Mouse (Mus musculus): ENCODE data around the gene Zfp524. TPM values are rescaled to one million over a fixed set of nuclear protein-coding genes. Genes with fewer than 3 reads are reported as not detected.
A peak's percentile ranks its signal among the peaks of the same experiment; 100 is the strongest.

Gene Zfp524
- polyA plus RNA-seq, 1 experiment from 2014 or later: 9.1 TPM

DNA sequence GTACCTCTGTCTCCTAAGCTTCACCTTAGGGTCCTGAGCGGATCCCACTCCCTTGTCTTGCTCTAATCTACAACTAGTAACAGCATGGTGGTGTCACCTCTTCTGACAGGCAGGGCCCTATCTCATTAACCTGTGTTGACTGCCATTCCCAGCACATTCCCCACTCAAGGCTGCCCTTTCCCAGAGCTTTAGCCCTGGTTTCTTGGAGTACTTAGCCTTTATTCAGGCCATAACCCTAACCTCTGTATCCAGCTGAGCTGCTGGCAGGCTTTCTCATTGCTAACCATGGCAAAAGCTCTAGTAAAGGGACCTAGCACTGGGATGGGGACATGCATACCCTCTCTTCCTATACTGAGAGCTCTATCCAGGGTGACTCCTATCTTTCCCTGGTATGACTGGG is 44.4 kb downstream of the Zfp524 start:
- Histone ChIP-seq H3K4me3 (ENCODE audit: low read depth, low read length) (no peak overlapping the region), H3K4me2 (ENCODE audit: low read depth, low read length) (no peak overlapping the region), H3K4me1 (ENCODE audit: insufficient read depth) (peaks cover 16% of the 10 kb centered on the region), H3K9me3 (ENCODE audit: low read length) (no peaks in the 10 kb centered on the region), H3K27ac (ENCODE audit: low read depth) (no peak overlapping the region), H3K27me3 (ENCODE audit: insufficient read depth, low read length) (peaks cover 42% of the 10 kb centered on the region), H3K36me3 (replicated peaks; ENCODE audit: insufficient read depth, low read length) (no peaks in the 10 kb centered on the region), H3K9ac (replicated peaks) (no peak overlapping the region)
- ATAC-seq (no peak), DNase-seq (no peak)
- no peak for TF ChIP-seq CTCF (IDR thresholded peaks at IDR 0.05; ENCODE audit: low read depth)
- no peak for TF ChIP-seq EP300 (IDR thresholded peaks at IDR 0.05; ENCODE audit: low read depth)
- 83% methylated on average over 1 of the region's 1 CpGs for WGBS (ENCODE audit: insufficient replicate concordance)

DNA sequence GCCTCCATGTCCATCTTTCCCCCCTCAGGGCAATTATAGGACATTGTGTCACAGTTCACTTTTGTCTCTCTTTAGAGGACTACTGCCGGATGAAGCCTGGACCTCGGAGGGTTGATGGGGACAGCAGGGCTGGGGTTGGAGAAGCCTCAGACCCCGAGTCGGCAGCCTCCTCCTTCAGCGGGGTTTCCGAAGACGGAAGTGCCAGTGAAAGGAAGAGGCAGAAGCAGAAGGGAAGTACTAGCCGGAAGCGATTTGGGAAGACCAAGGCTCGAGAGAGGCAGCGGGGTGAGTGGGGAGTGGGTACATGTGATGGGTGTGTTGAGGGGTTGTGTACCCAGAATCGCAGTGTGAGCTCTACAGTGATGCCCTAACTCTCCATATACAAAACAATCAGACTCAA is 45.2 kb downstream of the Zfp524 start:
- H3K4me1 ChIP-seq (ENCODE audit: insufficient read depth): peaks cover 23% of the 10 kb centered on the region
- H3K27ac ChIP-seq (ENCODE audit: low read depth): no peak overlapping the region
- peak overlapping the region; percentile 98; the same call in 1 of the 2 replicates for H3K4me2 ChIP-seq (ENCODE audit: low read depth, low read length)
- 89% methylated on average over 12 of the region's 12 CpGs for WGBS (ENCODE audit: insufficient replicate concordance)
- ATAC-seq (no peak), DNase-seq (no peak)
- H3K36me3 ChIP-seq (replicated peaks; ENCODE audit: insufficient read depth, low read length): no peaks in the 10 kb centered on the region
- TF ChIP-seq CTCF (IDR thresholded peaks at IDR 0.05; ENCODE audit: low read depth) (no peak), EP300 (IDR thresholded peaks at IDR 0.05; ENCODE audit: low read depth) (no peak)
- no peaks in the 10 kb centered on the region for H3K9me3 ChIP-seq (ENCODE audit: low read length)
- H3K4me3 ChIP-seq (ENCODE audit: low read depth, low read length): no peak overlapping the region
- peaks cover 34% of the 10 kb centered on the region for H3K27me3 ChIP-seq (ENCODE audit: insufficient read depth, low read length)
- H3K9ac ChIP-seq (replicated peaks): no peak overlapping the region

DNA sequence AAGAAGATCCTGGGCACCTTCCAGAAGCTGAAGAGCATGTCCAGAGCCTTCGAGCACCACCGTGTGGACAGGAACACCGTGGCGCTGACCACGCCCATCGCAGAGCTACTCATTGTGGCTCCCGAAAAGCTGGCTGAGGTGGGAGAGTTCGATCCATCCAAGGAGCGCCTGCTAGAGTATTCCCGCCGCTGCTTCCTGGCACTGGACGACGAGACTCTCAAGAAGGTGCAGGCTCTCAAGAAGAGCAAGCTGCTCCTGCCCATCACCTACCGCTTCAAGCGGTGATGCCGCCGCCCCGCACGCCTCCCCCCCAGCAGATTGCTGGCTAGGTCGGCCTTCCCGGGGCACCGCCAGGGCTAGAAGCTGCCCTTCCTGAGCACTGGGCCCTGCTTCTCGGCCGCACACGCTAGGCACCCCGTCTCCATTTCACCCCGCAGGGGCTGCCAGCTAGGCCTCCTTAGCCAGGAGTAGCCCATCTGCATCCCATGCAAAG is 46.1 kb downstream of the Zfp524 start:
- H3K27ac ChIP-seq (ENCODE audit: low read depth): peak overlapping the region; percentile 100
- TF ChIP-seq CTCF (IDR thresholded peaks at IDR 0.05; ENCODE audit: low read depth): peak; percentile 82
- no peak for TF ChIP-seq EP300 (IDR thresholded peaks at IDR 0.05; ENCODE audit: low read depth)
- WGBS (ENCODE audit: insufficient replicate concordance): 4% methylated on average over 27 of the region's 27 CpGs
- H3K4me1 ChIP-seq (ENCODE audit: insufficient read depth): peaks cover 27% of the 10 kb centered on the region
- peak overlapping the region; percentile 98 for H3K4me2 ChIP-seq (ENCODE audit: low read depth, low read length)
- H3K9me3 ChIP-seq (ENCODE audit: low read length): no peaks in the 10 kb centered on the region
- peaks cover 25% of the 10 kb centered on the region for H3K27me3 ChIP-seq (ENCODE audit: insufficient read depth, low read length)
- no peaks in the 10 kb centered on the region for H3K36me3 ChIP-seq (replicated peaks; ENCODE audit: insufficient read depth, low read length)
- DNase-seq (peak; percentile 83), ATAC-seq (no peak)
- peak overlapping the region; percentile 85 for H3K4me3 ChIP-seq (ENCODE audit: low read depth, low read length)
- peak overlapping the region; percentile 99 for H3K9ac ChIP-seq (replicated peaks)

DNA sequence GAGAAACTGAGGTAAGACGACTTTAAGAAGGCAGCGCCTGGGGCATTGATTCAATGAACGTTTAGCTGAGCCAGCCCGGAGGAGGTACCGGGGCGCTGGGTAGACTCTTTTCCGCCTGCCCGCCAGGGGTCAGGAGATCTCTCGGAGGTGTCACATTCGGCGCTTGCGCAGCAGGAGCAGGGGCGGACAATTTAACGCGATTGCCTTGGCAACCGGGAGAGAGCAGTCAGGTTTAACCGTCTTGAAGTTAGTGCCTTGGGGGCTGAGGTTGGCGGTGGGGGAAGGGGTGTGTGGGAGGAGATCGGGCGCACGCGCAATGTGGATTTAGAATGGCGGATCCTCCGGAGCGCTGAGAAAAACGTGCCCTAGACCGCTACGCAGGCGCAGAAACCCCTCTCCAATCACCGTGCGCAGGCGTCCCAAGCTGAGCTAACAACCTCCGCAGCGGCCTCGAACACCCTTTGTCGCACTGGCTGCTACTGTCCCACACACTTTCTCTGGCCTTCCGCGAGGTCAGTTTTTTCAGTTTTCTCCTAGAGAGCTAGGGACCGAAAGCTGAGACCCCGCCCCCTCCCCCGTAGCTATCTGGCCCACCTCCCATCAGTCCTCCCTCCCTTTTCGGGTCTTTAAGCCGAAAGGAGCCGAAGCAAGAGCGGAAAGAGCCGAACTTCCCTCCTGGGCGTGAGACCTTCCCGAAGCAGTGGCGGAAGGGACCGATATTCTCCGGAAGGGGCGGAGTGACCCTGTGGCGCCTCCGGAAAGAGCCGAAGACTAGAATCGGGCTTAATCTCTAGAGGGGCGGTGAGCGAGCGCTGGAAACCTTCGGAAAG is 46.9 kb downstream of the Zfp524 start:
- H3K27me3 ChIP-seq (ENCODE audit: insufficient read depth, low read length): peaks cover 16% of the 10 kb centered on the region
- TF ChIP-seq CTCF (IDR thresholded peaks at IDR 0.05; ENCODE audit: low read depth): peak; percentile 89
- TF ChIP-seq EP300 (IDR thresholded peaks at IDR 0.05; ENCODE audit: low read depth): no peak
- peak overlapping the region; percentile 100 for H3K27ac ChIP-seq (ENCODE audit: low read depth)
- H3K4me1 ChIP-seq (ENCODE audit: insufficient read depth): peaks cover 36% of the 10 kb centered on the region
- DNase-seq (peak; percentile 95), ATAC-seq (peak; percentile 88)
- H3K9ac ChIP-seq (replicated peaks): peak overlapping the region; percentile 99
- 0% methylated on average over 55 of the region's 60 CpGs for WGBS (ENCODE audit: insufficient replicate concordance)
- H3K4me3 ChIP-seq (ENCODE audit: low read depth, low read length): peak overlapping the region; percentile 85
- no peaks in the 10 kb centered on the region for H3K9me3 ChIP-seq (ENCODE audit: low read length)
- H3K36me3 ChIP-seq (replicated peaks; ENCODE audit: insufficient read depth, low read length): peaks cover 4% of the 10 kb centered on the region
- H3K4me2 ChIP-seq (ENCODE audit: low read depth, low read length): peak overlapping the region; percentile 98

DNA sequence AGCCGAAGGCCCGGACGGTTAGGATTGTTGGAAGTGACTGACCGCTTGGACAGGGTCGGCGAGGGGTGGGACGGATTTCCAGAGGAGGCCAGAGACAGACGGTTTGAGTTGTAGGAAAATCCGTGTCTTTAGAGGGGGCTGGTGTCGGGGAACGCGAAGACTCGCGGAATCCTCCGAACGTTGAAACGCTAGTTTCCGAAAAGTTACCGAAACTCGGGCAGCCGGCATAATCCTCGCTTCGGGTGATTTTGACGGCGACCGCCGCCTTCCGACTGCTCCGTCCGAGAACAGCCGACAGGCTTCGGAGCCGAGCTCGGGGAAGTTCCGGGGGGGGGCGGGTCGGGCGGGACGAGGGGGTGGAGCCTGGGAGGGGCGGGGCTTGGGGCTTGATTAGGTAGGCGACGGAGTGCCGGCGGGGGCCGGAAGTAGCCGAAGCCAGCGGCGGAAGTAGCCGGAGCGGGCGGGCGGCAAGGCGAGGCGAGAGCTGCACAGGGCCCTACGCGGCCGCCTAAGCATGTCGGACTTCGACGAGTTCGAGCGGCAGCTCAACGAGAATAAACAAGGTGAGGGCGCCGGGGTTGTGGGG is 47.7 kb downstream of the Zfp524 start, which contains the start of gene U2af2:
Gene U2af2 (plus strand): TSS at position 370 of the 586 bp plus-strand sequence.
- peak within 1 kb of the TSS; percentile 100 for H3K27ac ChIP-seq (ENCODE audit: low read depth)
- ATAC-seq (peak; percentile 75), DNase-seq (peak; percentile 97)
- H3K9ac ChIP-seq (replicated peaks): peak within 1 kb of the TSS; percentile 99
- H3K4me1 ChIP-seq (ENCODE audit: insufficient read depth): peaks cover 39% of the 10 kb centered on the region
- TF ChIP-seq EP300 (IDR thresholded peaks at IDR 0.05; ENCODE audit: low read depth) (no peak), CTCF (IDR thresholded peaks at IDR 0.05; ENCODE audit: low read depth) (no peak)
- peak within 1 kb of the TSS; percentile 85 for H3K4me3 ChIP-seq (ENCODE audit: low read depth, low read length)
- H3K27me3 ChIP-seq (ENCODE audit: insufficient read depth, low read length): peaks cover 9% of the 10 kb centered on the region
- no peaks in the 10 kb centered on the region for H3K9me3 ChIP-seq (ENCODE audit: low read length)
- H3K4me2 ChIP-seq (ENCODE audit: low read depth, low read length): peak within 1 kb of the TSS; percentile 98
- under 1% methylated on average over 62 of the region's 65 CpGs for WGBS (ENCODE audit: insufficient replicate concordance)
- H3K36me3 ChIP-seq (replicated peaks; ENCODE audit: insufficient read depth, low read length): peaks cover 10% of the 10 kb centered on the region

DNA sequence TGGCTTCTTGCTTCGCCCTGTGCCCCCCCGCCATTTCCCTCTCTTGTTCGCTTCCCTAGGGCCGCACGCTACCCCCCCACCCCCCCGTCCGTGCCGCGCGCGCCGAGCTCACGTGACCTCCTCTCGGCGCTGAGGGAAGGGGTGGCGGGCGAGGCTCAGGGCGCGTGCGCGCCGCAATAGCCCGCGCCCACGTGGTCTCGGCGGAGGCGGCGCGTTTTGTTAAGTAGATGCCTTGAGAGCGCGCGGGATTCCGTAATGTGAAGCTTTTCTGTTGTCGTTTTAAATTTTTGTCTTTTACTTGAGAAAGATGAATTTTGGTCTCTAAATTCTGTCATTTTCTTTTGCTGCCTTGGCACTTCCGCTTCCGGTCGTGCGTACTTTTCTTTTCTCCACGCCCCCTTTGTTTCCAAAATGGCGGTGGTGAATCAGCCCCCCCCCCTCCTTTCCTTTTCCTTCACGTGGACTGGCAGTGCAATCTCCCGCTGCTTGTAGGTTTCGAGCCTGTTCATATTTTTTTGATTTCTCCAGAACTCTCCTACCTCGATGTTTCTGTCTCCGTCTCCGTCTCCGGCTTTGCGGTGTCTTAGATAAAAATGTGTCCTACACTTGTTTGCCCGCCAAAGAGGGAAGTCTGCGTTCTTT is 48.3 kb downstream of the Zfp524 start:
- WGBS (ENCODE audit: insufficient replicate concordance): under 1% methylated on average over 48 of the region's 51 CpGs
- ATAC-seq (peak; percentile 60), DNase-seq (peak; percentile 82)
- Histone ChIP-seq H3K36me3 (replicated peaks; ENCODE audit: insufficient read depth, low read length) (peaks cover 16% of the 10 kb centered on the region), H3K9me3 (ENCODE audit: low read length) (no peaks in the 10 kb centered on the region), H3K4me2 (ENCODE audit: low read depth, low read length) (peak overlapping the region; percentile 98), H3K27me3 (ENCODE audit: insufficient read depth, low read length) (peaks cover 3% of the 10 kb centered on the region), H3K4me1 (ENCODE audit: insufficient read depth) (peaks cover 38% of the 10 kb centered on the region), H3K4me3 (ENCODE audit: low read depth, low read length) (peak overlapping the region; percentile 85), H3K9ac (replicated peaks) (peak overlapping the region; percentile 99), H3K27ac (ENCODE audit: low read depth) (peak overlapping the region; percentile 100)
- no peak for TF ChIP-seq CTCF (IDR thresholded peaks at IDR 0.05; ENCODE audit: low read depth)
- TF ChIP-seq EP300 (IDR thresholded peaks at IDR 0.05; ENCODE audit: low read depth): peak; percentile 44; the same call in 1 of the 2 replicates
